Mouse (Mus musculus): ENCODE data around the gene Psmb6.
"Not testable (repeated sequence)": the region's sequence is repeated elsewhere in the genome, so short reads cannot be mapped to it uniquely, and the experiment has no call there.

Psmb6 gene

GRCm38 (mm10) chr11:70570614-70571013 is 45.4 kb downstream of the Psmb6 start:
- DNase-seq (ENCODE audit: low spot score) = not testable (repeated sequence)

GRCm38 (mm10) chr11:70571641-70572040 is 46.5 kb downstream of the Psmb6 start:
- DNase-seq (ENCODE audit: low spot score) = no peak

- DNase-seq (ENCODE audit: low spot score) = no peak
These were observed 47.3 kb downstream of the Psmb6 start for GRCm38 (mm10) chr11:70572348-70572902.

GRCm38 (mm10) chr11:70573872-70574271 is 48.7 kb downstream of the Psmb6 start:
- DNase-seq (ENCODE audit: low spot score) = no peak

DNA sequence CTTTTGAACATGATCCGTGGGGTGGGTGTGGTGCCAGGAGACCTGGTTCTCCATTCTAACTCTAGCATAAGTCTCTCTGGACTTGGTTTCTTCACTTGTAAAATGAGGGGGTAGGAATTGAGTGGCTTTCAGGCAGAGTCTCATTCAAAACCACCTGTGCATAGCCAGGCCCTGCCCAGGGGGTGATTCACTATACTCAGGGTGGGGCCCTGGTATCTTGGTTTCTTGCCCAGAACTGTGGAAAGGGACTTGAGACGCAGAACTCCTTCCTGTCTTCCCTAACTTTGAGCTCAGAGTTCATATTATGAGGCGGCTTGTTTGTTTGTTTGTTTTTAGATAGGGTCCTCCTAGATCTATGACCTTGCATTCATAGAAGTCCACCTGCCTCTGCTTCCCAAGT is 52.0 kb downstream of the Psmb6 start:
- no peak for DNase-seq (ENCODE audit: low spot score)

All from urinary bladder, postnatal 10 days (tissue).